Mouse (Mus musculus) brain, embryonic 14.5 days (tissue): ENCODE results near the gene Pus1. TPM values are rescaled to one million over a fixed set of nuclear protein-coding genes. Genes with fewer than 3 reads are reported as not detected.
"Not testable (repeated sequence)": the region's sequence is repeated elsewhere in the genome, so short reads cannot be mapped to it uniquely, and the experiment has no call there.

Source experiments
- DNase-seq: peaks from one replicate; pipeline ENCODE4 v3.0.0-alpha.2; 2011; ENCODE audit warnings: low read depth
- CTCF ChIP-seq: fragments of 200-500 bp; IDR thresholded peaks from 2 replicates; pipeline ENCODE4 v1.5.1; 2012; ENCODE audit warnings: inconsistent platforms, mild to moderate bottlenecking, moderate library complexity, borderline replicate concordance; ENCODE audit not compliant: insufficient read depth, insufficient read length; ENCODE audit errors: extremely low read depth
- POLR2A ChIP-seq: fragments of 200-500 bp; IDR thresholded peaks from 2 replicates; pipeline ENCODE4 v1.6.1; 2012; ENCODE audit warnings: mild to moderate bottlenecking, inconsistent platforms, borderline replicate concordance; ENCODE audit not compliant: poor library complexity, insufficient read depth, insufficient read length, severe bottlenecking; ENCODE audit errors: extremely low read depth
- polyA plus RNA-seq: library from polyadenylated mRNA; depleted of rRNA; stranded (reverse); fragments of >200 nt; gene quantifications from 2 replicates; pipeline ENCODE4 v1.2.3, GENCODE M21; 2012

The Pus1 gene
- polyA plus RNA-seq, 1 experiment, result 20.6 TPM

DNA sequence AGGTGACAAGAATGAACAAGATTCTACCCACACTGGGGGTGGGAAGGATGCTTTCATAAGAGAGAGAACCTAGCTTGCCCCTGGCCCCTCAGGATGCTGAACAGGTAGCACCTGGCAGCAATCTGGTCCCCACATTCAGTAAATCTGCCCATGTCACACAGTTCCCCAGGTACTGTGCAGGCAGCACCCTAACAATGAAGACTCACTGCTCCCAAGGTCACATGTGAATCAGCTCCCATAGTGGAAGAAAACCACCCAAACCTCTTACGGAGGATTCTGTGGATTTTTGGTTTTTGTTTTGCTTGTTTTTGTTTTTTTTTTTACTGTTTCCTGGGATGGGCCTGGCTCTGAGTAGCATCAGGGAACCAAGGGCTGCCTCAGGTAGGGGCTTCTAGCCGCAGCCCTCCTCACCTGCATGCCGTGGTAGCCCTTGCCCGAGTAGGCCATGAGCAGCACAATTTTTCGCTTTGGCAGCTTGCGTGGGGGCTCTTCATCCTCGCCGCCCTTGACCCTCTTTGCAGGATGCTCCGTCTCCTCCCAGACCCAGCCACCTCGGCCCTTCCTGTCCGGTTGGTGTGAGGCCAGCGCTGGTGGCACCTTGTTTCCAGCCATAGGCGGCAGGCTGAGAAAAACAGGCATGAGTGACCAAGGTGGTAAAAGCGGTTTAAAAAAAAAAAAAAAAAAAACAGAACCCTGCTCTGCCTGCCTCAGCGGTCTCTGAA lies 1.0 kb downstream of the Pus1 start:
- DNase-seq, result no peak
- TF ChIP-seq CTCF, result no peak
- TF ChIP-seq POLR2A, result no peak

- TF ChIP-seq CTCF (no peak), POLR2A (no peak)
- DNase-seq, result no peak
These were observed 2.2 kb downstream of the Pus1 start for GRCm38 (mm10) chr5:110778263-110778662.

DNA sequence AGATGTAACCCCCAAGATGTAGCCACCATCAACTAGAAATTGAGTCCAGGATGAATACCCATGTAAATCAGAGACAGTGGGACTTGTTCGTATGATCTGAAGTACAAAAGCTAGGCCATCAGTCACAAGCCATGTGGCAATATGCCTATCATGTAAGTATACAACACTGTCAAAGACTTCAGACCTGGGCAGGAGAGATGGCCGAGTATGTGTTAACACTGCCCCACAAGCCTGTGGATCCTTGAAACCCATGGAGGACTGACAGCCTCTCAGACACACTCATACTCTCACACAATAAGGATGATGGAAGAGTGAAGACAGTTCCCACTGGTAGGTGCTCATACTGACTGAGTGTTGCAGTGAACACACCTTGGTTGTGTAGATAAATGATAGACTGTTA lies 4.3 kb downstream of the Pus1 start:
- DNase-seq, result no peak
- TF ChIP-seq POLR2A, result no peak
- TF ChIP-seq CTCF, result no peak

GRCm38 (mm10) chr5:110774511-110774910 lies 5.9 kb downstream of the Pus1 start:
- no peak for TF ChIP-seq POLR2A
- TF ChIP-seq CTCF, result no peak
- DNase-seq, result no peak

- DNase-seq, result not testable (repeated sequence)
These were observed 7.5 kb downstream of the Pus1 start for GRCm38 (mm10) chr5:110772945-110773344.

- peak; percentile 100 for DNase-seq
- peak; percentile 74 for TF ChIP-seq CTCF
- TF ChIP-seq POLR2A, result peak; percentile 95
These were observed 9.9 kb downstream of the Pus1 start, which contains the start of gene Ep400 for GRCm38 (mm10) chr5:110770448-110771158. Gene Ep400 (minus strand): TSS chr5:110770717.

GRCm38 (mm10) chr5:110770031-110770445 lies 10.4 kb downstream of the Pus1 start:
- no peak for DNase-seq
- TF ChIP-seq CTCF (no peak), POLR2A (no peak)

GRCm38 (mm10) chr5:110769272-110769671 lies 11.2 kb downstream of the Pus1 start:
- TF ChIP-seq POLR2A (no peak), CTCF (no peak)
- no peak for DNase-seq

GRCm38 (mm10) chr5:110763890-110764289 lies 16.6 kb downstream of the Pus1 start:
- DNase-seq, result no peak
- no peak for TF ChIP-seq CTCF
- no peak for TF ChIP-seq POLR2A

DNA sequence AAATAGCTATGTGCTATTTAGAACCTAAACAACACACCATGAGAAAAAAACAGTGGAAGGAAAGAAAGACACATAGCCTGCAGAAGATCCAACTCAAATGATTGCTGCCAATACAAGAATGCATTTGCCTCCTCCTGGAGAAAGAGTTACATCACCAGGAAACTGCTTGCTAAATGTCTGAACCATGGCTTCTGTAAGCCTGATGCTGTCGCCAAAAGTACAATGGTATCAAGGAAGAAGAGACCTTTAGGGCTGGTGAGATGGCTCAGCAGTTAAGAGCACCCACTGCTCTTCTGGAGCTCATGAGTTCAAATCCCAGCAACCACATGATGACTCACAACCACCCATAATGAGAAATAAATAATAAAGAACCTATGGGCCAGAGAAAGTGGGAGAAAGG lies 35.4 kb downstream of the Pus1 start:
- TF ChIP-seq POLR2A (no peak), CTCF (no peak)
- DNase-seq, result no peak

DNA sequence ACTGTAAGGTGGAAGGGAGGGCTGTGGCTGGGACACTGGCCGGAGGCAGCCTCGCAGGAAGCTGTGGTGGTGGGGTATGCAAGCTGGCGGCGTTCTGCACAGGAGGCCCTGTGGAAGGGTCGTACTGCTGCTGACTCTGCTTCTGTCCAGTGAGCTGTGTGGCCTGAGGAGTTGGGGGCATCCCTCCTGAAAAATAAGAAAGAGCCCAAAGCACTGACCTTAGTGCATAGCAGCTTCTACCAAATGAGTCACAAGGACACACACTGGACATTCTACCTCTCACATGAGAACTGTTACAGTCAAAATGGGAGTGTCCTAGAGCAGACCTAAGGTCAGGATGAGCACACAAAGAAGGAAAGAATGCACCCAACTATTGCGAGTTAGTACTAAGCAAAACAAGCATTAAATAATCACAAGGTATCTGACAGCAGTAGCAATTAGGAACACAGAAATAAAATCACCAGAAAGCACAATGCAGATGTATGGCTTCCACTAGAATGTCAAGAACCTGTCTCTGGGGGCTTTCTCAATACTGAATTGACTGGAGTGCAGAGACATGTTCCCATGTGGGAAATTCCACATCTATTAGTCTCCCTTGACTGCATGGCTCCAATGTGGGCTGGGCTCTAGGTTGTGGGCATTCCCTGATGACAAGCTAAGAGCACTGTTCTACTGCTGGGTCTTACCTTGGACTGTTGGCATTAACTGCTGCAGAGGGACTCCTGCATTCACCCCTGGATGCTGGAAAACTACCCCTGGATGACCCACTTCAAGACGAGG lies 40.8 kb downstream of the Pus1 start:
- no peak for DNase-seq
- TF ChIP-seq CTCF, result no peak
- no peak for TF ChIP-seq POLR2A
